Mouse (Mus musculus) gastrocnemius, postnatal 4 days (tissue): ENCODE results near the gene Pds5b. TPM values are rescaled to one million over a fixed set of nuclear protein-coding genes. Genes with fewer than 3 reads are reported as not detected.
"Not testable (repeated sequence)": the region's sequence is repeated elsewhere in the genome, so short reads cannot be mapped to it uniquely, and the experiment has no call there.

ENCODE experiments used
- DNase-seq, 2 experiments: peaks; one replicate each; pipeline ENCODE4 v3.0.0; 2021 to 2022; ENCODE audit warnings: low spot score in 2 of 2, mixed read lengths in 2 of 2
- total RNA-seq, 2 experiments: library from RNA; stranded (reverse); gene quantifications; 2 replicates each; pipeline ENCODE4 v1.2.3; 2021

Pds5b gene
- total RNA-seq, 2 experiments from 2014 or later, result 39.9 to 44.8 TPM

GRCm38 (mm10) chr5:150693277-150693676 is 19.7 kb downstream of the Pds5b start:
- no peak for DNase-seq

GRCm38 (mm10) chr5:150702714-150703113 is 29.2 kb downstream of the Pds5b start:
- DNase-seq, result no peak

- DNase-seq, result not testable (repeated sequence)
These were observed 33.1 kb downstream of the Pds5b start for GRCm38 (mm10) chr5:150706651-150707050.

- DNase-seq, result not testable (repeated sequence)
These were observed 33.6 kb downstream of the Pds5b start for GRCm38 (mm10) chr5:150707181-150707580.

- no peak for DNase-seq
These were observed 38.0 kb downstream of the Pds5b start for GRCm38 (mm10) chr5:150711503-150711902.

GRCm38 (mm10) chr5:150713431-150713830 is 39.9 kb downstream of the Pds5b start:
- DNase-seq, result no peak

- DNase-seq, result no peak
These were observed 44.2 kb downstream of the Pds5b start for GRCm38 (mm10) chr5:150717775-150718174.

- no peak for DNase-seq
These were observed 51.1 kb downstream of the Pds5b start for GRCm38 (mm10) chr5:150724641-150725040.

- DNase-seq, result not testable (repeated sequence)
These were observed 63.5 kb downstream of the Pds5b start for GRCm38 (mm10) chr5:150737028-150737427.

GRCm38 (mm10) chr5:150739311-150739710 is 65.8 kb downstream of the Pds5b start:
- no peak for DNase-seq

- no peak for DNase-seq
These were observed 67.1 kb downstream of the Pds5b start for GRCm38 (mm10) chr5:150740597-150740996.

- DNase-seq, result no peak
These were observed 83.1 kb downstream of the Pds5b start for GRCm38 (mm10) chr5:150756623-150757022.

GRCm38 (mm10) chr5:150772403-150772802 is 98.9 kb downstream of the Pds5b start:
- no peak for DNase-seq

- no peak for DNase-seq
These were observed 99.5 kb downstream of the Pds5b start for GRCm38 (mm10) chr5:150773083-150773482.

GRCm38 (mm10) chr5:150788261-150788660 is 114.7 kb downstream of the Pds5b start:
- no peak for DNase-seq

GRCm38 (mm10) chr5:150789039-150789438 is 115.5 kb downstream of the Pds5b start:
- DNase-seq, result no peak

- DNase-seq, result no peak
These were observed 120.6 kb downstream of the Pds5b start for GRCm38 (mm10) chr5:150794181-150794580.

- DNase-seq, result no peak
These were observed 126.5 kb downstream of the Pds5b start for GRCm38 (mm10) chr5:150800056-150800455.

- no peak for DNase-seq
These were observed 140.8 kb downstream of the Pds5b start for GRCm38 (mm10) chr5:150814111-150814990.

GRCm38 (mm10) chr5:150815400-150815799 is 141.9 kb downstream of the Pds5b start:
- DNase-seq, result no peak

GRCm38 (mm10) chr5:150816775-150817174 is 143.2 kb downstream of the Pds5b start:
- DNase-seq, result no peak

- DNase-seq, result no peak
These were observed 144.5 kb downstream of the Pds5b start for GRCm38 (mm10) chr5:150818041-150818440.

- DNase-seq, result no peak
These were observed 145.3 kb downstream of the Pds5b start for GRCm38 (mm10) chr5:150818886-150819285.
